Mouse (Mus musculus) G1E-ER4 (cell line): ENCODE data around the gene Asic1. TPM values are rescaled to one million over a fixed set of nuclear protein-coding genes. Genes with fewer than 3 reads are reported as not detected.

Experiments
- GATA1 ChIP-seq: IDR thresholded peaks from one replicate; pipeline ENCODE4 v1.8.0; 2012; ENCODE audit warnings: low read length, inconsistent platforms
- polyA plus RNA-seq: library from polyadenylated mRNA; stranded (reverse); fragments of >175 nt; gene quantifications from 2 replicates; pipeline ENCODE4 v1.2.3, GENCODE M21; 2012

The Asic1 gene
- polyA plus RNA-seq, 1 experiment: not detected

DNA sequence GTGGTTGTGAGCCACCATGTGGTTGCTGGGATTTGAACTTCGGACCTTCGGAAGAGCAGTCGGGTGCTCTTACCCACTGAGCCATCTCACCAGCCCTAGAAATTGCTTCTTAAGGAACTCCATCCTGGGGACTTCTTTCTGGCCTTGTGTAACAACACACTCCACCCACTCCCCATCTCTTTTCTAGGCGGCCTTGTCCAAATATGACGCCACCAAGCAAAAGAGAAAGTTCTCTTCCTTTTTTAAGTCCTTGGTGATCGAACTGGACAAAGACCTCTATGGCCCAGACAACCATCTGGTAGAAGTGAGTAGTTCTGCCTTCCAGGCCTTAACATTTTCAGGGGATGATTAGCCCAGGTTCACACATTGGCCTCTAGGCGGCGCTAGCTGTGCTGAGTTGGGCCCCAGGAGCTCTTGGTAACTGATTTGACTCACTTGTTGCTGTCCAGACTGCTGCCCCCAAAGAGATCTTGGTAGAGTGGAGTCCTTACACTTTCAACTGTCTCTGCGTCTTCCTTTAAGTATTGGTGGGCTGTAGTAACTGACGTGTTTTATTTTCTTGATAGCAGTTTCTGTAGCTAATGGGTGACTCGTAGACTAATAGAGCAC is 35.4 kb downstream of the Asic1 start, which contains the start of gene Gm17349:
Gene Gm17349, minus strand, starts transcription at position 51 of the 609 bp plus-strand sequence.
- TF ChIP-seq GATA1: no peak

DNA sequence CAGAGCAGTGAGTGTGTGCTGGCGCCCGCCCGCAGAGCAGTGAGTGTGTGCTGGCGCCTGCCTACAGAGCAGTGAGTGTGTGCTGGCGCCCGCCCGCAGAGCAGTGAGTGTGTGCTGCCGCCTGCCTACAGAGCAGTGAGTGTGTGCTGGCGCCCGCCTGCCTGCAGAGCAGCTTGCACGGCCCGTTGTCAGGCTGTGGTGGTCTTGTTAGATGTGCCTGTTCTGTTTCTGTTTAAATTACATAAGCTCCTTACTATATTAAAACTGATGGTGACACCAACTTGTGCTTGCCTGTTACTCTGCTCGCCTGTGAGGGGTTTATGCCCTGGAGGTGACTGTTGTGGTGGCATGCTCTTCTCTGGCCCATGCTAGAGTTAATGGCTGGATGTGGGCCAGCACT is 38.0 kb downstream of the Asic1 start:
- TF ChIP-seq GATA1: no peak

DNA sequence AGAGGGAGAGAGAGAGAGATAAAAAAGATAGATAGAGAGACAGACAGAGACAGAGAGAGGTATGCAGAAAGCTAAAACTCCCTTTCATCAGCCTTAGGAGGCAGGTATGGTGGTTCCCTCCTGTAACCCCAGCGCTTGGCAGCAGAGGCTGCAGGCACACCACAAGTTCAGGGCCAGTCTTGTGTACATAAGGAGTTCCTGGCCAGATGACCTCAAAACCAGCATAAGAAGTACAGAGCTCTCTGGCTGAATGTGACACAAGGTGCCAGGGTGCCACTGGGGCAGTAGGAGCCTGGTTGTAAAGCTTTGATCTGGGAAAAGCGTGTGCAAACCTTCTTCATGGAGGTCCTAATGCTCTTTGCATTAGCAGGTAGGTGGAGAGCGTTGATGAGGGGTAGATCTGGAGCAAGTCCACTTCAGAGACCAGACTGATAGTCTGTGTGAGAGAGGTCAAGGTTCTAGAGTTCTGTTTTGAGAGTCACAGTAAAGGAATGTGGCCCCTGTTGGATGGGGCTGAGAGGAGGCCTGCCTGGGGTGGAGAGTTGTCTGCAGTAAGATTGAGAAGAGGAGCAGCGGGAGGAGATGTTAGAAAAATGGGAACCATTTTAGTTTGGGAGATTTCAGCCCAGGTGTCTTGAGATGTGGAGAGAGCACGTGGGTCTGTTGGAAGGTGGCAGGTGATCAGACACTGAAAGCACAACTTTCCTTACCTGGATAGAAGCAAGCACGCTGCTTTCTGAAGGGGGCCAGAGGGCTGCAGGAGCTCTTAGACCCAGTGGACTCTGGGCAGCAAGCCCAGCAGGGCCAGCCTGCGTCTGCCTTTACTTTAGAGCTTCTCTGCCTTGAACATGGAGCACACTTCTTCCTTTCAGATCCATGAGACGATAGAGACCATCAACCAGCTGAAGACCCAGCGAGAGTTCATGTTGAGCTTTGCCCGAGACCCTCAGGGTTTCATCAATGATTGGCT is 40.3 kb downstream of the Asic1 start:
- TF ChIP-seq GATA1: no peak

DNA sequence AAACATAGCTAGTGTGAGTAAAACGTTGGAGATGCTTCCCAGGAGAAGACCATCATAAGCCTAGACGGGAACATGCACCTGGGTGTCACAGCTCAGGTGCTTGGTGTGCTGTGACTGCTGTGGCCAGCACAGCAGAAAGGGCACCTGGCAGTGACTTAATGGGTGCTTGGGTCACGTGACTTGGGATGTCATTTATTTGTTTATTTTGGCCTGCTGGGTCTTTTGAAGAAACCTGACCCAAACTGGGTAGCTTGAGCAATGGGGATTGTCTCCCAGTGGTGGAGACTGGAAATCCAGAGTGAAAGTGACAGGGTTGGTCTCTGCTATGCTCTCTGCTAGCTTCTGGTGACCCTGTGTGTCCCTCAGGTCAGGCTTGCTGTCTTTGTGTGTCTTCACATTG is 41.3 kb downstream of the Asic1 start:
- no peak for TF ChIP-seq GATA1

DNA sequence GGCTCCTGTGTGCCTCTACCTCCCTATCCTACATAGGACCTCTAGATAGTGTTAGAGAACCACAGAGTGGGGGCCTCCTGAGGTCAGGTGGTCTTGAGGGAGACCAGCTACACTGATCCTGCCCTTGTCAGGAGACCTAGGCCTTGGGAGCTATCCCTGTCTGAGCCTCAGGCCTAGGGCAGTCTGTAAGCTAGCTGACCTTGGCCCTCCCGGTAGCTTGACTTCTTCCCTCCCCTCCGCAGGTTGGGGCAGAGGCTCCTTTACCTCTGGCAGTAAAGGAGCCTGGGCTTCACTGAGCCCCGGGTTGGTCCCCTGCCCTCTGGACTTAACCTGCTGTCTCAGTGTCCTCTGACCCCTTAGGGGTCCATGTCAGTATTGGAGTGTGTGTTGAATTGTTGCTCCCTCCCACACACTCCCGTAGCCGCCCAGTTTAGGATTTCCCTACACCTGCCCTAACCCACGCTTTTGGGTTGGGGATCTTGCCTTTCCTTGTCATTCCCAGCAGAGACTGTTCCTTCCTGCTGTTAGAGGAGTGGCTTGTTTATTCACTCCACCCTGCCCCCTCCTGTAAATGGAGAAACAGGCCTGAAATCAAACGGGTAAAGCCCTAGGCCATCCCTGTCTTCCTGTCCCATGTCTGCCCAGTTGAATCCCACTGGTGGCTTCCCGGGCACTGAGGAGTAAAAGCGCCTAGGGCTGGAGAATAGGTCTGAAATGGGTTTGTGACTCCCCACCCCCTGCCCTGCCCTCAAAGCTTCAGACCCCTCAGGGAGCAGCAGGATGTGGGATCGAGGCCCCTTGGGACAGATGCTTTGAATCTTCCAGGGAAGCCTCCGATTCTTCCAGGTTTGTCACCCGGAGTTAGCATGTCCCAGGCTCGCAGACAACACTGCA is 42.7 kb downstream of the Asic1 start:
- no peak for TF ChIP-seq GATA1

DNA sequence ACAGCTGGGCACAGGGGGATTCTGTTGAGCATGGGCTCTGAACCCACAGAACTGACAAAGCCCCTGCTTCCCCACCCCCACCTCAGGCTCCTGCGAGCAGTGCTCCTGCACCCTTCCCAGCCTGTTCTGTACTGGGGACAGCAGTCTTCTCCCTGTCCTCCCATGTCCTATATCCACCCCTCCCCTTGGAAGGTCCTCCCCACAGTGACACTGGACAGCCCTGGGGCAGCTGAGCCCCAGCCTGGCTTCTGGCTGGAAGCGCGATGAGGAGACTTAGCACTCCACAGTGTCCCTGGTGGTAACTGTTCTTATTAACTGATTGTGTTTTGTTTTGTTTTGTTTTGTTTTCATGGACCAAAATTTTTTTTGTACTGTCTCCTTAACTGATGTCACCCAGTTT is 43.4 kb downstream of the Asic1 start:
- no peak for TF ChIP-seq GATA1

DNA sequence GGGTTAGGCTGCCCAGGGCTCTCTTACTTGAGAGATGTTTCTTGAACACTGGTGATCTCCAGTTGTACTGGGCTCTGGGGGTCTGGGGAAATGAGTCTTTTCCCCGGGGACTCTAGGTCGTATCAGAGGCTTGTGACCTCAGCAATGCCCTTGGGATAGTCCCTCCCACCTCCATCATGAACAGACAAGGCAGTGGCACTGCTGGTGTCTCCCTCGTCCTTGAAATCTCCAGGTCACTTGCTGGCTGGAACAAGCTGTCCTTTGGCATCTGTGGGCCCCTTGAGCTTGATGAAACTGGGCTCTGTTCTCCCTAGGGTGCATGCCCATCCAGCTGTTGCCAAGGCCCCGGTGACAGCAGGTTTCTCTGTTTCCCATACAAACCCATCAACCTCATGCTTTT is 44.0 kb downstream of the Asic1 start:
- TF ChIP-seq GATA1: no peak

DNA sequence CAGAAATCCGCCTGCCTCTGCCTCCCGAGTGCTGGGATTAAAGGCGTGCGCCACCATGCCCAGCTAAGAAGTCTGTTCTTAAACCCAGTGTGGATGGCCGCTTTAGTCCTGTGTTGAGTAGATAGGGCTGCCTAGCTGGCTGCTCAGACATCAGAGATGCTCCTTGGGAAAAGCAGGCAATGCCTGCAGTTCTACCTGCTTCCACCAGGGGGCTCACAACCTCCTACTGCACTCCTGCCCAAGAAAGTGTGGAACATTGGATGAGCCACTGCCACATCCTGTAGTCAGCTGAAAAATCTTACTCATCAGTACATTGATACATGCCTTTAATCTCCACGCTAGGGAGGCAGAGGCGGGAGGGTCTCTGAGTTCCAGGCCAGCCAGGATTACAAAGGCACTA is 44.7 kb downstream of the Asic1 start:
- TF ChIP-seq GATA1: no peak

DNA sequence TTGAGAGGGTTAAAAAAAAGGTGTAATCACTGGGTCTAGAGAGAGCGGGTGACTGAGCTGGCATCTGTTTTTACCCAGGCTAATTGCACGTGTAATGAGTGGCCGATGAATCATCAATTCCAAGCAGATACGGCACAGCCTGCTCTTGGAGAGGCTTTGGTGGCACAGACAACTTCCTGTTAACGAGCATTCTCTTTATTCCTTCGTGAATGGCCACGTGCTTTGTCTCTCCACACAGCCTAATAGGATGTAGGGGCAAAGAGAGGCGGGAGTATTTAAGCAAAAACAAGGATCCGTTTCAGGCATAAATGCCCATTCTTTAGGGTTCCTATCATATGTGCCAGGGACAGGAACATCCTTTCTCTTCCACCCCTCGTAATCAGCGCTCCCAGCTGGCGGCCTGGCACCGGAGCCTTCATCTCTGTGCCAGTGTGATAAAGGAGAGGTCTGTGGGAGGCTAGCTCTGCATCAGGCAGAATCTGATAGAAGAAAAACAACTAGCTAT is 45.2 kb downstream of the Asic1 start:
- peak; percentile 5 for TF ChIP-seq GATA1

DNA sequence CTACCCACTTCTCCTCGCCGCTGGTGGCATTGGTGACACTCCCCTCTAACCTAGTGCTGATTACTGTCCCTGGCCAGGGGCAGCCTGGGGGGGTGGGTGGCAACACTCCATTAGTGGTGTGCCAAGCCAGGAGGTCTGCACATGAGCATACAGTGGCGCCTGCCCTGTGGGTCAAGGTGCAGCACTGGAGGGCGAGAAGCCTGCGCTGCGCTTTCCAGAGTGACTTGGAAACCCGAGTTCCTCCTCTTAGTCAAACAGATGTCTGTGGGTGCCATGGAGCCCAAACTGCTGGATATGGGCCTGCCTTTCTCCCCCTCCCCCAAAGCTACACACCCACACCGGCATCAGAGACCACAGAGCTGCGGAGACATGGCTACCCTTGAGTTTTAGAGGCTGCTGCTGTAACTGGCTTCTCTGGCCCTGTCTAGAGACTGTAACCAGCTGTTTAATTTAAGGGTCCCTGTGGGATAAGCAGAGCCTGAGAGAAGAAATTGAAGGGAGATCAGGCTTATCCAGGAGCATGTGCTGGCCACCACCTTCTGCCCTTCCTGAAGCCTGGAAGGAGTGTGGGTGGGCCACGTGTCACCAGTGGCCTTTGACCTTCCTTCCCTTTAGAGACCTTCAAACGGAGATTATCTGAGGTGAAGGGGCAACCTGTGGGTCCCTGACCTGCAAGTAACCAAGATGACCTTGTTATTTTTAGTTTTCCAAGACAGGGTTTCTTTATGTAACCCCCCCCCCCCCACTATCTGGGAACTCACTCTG is 46.0 kb downstream of the Asic1 start:
- no peak for TF ChIP-seq GATA1

DNA sequence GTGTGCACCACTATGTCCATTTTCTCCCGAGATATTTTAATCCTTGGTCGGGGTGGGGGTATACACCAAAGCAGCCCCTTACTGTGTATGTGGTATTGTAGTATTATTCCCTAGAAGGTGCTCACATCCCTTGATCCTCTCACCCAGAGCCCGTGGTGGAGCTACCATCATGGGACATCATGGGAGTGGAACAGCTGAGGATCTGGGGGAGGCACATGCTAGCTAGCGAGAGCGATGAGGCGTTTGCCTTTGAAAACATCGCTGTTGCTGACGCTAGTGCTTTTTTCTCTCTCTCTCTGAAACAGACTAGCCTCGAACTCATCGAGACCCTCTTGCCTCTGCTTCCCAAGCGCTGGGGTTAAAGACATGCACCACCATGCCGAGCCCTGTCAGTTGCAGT is 46.6 kb downstream of the Asic1 start:
- TF ChIP-seq GATA1: no peak

DNA sequence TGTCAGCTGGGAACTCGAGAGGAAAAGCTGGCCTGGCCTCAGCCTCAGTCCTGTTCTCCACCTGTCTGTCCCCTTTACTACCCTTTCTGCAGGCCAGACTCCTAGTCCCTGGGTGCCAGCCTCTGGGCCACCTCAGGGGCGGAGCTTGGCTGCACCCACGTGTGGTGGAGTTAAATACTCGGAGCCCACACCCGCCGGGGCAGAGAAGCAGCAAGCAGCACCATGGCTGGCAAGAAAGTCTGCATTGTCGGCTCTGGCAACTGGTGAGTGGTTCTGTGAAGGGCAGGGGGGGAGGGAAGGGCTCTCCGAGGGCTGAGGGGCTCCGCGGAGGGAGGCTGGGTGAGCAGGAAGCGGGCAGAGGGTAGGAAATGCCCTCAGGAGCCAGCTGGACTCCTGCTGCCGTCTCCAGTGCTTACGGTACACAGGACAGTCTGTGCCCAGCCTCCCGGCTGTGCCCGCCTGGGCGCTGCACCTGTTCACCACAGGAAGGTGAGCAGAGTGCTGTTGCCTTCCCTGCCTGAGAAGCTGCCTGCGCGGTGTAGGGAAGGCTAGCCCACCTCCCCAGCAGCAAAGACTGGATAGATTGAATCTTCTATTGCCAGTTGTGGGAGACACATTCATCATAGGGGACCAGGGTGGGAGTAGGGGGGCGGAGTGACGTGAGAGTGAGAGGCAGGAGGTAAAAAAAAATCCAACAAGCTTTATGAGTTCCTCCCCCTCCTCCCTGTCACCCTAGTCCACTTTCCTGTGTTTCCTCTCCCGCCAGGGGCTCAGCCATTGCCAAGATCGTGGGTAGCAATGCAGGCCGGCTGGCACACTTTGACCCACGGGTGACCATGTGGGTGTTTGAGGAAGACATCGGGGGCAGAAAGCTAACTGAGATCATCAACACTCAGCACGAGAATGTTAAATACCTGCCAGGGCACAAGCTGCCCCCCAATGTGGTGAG is 47.5 kb downstream of the Asic1 start, which contains the start of gene Gpd1:
Gene Gpd1, plus strand, starts transcription at position 130 of the 949 bp plus-strand sequence.
- no peak for TF ChIP-seq GATA1

DNA sequence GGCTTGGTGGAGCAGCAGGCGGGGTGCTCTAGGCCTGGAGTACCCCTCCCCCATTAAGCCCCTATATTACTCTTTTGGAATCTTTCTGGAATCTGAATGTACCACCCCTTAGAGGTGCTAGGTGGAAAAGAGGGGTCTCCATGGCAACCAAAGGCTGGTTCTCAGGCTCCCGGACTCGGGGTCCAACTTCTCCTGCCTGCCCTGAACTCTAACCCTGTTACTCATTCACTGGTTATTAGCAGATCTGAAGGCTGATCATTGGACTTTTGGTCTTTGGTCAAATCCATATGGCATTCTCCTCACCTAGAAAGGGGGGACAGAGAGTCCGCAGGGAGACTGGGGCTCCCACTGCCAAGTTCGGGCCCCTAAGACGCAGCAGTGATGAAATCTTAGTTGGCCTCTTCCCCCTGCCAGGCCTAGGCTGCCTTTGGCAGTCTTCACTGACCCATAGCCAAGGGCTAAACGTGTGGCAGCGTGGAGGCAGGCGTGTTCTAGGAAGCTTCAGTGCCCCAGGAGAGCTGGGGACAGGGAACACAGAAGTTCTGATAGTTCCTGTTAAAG is 48.4 kb downstream of the Asic1 start:
- TF ChIP-seq GATA1: no peak

DNA sequence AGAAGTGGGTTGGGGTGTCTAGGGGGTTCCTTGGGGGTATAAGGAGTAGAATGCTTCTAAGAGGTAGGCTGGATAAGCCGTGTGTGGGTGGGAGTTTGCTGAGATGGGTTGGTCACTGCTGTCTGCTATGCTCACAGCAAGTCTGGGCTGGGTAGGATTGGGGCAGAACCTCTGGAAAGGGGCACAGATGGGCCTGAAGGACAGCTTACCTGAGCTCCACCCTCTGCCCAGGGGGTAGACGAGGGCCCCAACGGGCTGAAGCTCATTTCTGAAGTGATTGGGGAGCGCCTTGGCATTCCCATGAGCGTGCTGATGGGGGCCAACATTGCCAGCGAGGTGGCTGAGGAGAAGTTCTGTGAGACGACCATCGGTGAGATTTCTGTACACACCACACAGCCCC is 49.7 kb downstream of the Asic1 start:
- TF ChIP-seq GATA1: no peak
